Mouse (Mus musculus): ENCODE results near the gene Hist1h1b. TPM values are rescaled to one million over a fixed set of nuclear protein-coding genes. Genes with fewer than 3 reads are reported as not detected.
"Not testable (repeated sequence)": the region's sequence is repeated elsewhere in the genome, so short reads cannot be mapped to it uniquely, and the experiment has no call there.

The Hist1h1b gene
- polyA plus RNA-seq, 1 experiment from 2014 or later, result 14.9 TPM

DNA sequence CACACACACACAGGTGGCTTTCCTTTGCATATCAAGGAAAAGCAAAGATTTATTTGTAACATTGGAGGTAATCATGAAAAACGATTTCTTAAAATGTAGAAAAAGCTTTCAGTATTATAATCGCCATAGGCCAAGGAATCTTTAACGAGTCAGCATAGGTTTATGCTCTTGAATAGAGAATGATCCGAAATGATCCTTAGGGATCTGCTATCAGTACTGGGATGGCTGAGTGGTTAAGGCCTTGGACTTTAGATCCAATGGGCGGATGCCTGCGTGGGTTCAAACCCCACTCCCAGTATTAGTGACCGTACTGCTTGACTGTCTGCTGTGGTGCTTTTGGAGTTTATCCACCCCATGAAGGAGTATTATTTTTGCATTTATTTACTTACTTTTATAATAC, 15.2 kb upstream of the Hist1h1b start:
- 92% methylated on average over 7 of the region's 7 CpGs for WGBS
- no peaks in the 10 kb centered on the region for H3K9me3 ChIP-seq (ENCODE audit: control insufficient read depth, low read length)
- no peaks in the 10 kb centered on the region for H3K36me3 ChIP-seq (ENCODE audit: control insufficient read depth, insufficient read depth, low read length)
- no peaks in the 10 kb centered on the region for H3K27me3 ChIP-seq (replicated peaks; ENCODE audit: control insufficient read depth, insufficient read depth, low read length)
- H3K4me1 ChIP-seq (ENCODE audit: control insufficient read depth, insufficient read depth, low read length), result peaks cover under 1% of the 10 kb centered on the region; the same call in 1 of the 2 replicates
- no peak overlapping the region for H3K27ac ChIP-seq (ENCODE audit: low read length)
- no peak overlapping the region for H3K4me3 ChIP-seq (ENCODE audit: low read length)
- no peak for ATAC-seq
- H3K9ac ChIP-seq (ENCODE audit: low read depth, low read length), result no peak overlapping the region
- no peak overlapping the region for H3K4me2 ChIP-seq (ENCODE audit: low read depth, low read length)

GRCm38 (mm10) chr13:21790601-21791283, 10.3 kb upstream of the Hist1h1b start:
- peak overlapping the region; percentile 68 for H3K9ac ChIP-seq (ENCODE audit: low read depth, low read length)
- no peaks in the 10 kb centered on the region for H3K27me3 ChIP-seq (replicated peaks; ENCODE audit: control insufficient read depth, insufficient read depth, low read length)
- WGBS, result 8% methylated on average over 17 of the region's 18 CpGs
- peaks cover 11% of the 10 kb centered on the region for H3K4me1 ChIP-seq (ENCODE audit: control insufficient read depth, insufficient read depth, low read length)
- H3K27ac ChIP-seq (ENCODE audit: low read length), result peak overlapping the region; percentile 56
- H3K36me3 ChIP-seq (ENCODE audit: control insufficient read depth, insufficient read depth, low read length), result no peaks in the 10 kb centered on the region
- H3K4me3 ChIP-seq (ENCODE audit: low read length), result peak overlapping the region; percentile 36
- H3K4me2 ChIP-seq (ENCODE audit: low read depth, low read length), result peak overlapping the region; percentile 62
- ATAC-seq, result 0 out of 2 replicates have a peak, but pooled peaks have one; percentile 4
- no peaks in the 10 kb centered on the region for H3K9me3 ChIP-seq (ENCODE audit: control insufficient read depth, low read length)

DNA sequence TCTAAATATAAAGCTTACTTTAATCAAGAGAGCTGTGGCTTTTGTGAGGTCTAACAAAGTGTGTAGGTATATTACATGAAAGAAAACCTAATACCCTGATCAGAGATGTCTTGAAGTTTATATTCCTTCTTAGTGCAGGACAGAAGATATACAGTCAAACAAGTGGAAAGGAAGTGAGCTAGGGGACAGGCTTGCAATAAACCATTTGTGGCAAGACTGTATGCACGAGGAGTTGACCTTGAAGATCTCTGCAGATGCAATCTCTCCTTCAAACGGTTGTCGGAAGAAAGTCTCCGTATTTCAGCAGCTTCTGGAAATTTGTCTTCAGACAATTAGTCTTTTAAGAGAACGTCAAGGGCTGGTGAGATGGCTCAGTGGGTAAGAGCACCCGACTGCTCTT, 9.5 kb upstream of the Hist1h1b start:
- Histone ChIP-seq H3K9ac (ENCODE audit: low read depth, low read length) (no peak overlapping the region), H3K9me3 (ENCODE audit: control insufficient read depth, low read length) (no peaks in the 10 kb centered on the region), H3K4me1 (ENCODE audit: control insufficient read depth, insufficient read depth, low read length) (peaks cover 12% of the 10 kb centered on the region), H3K4me3 (ENCODE audit: low read length) (no peak overlapping the region), H3K4me2 (ENCODE audit: low read depth, low read length) (no peak overlapping the region), H3K27me3 (replicated peaks; ENCODE audit: control insufficient read depth, insufficient read depth, low read length) (no peaks in the 10 kb centered on the region), H3K27ac (ENCODE audit: low read length) (no peak overlapping the region), H3K36me3 (ENCODE audit: control insufficient read depth, insufficient read depth, low read length) (no peaks in the 10 kb centered on the region)
- no peak for ATAC-seq
- WGBS, result 47% methylated on average over 6 of the region's 6 CpGs

DNA sequence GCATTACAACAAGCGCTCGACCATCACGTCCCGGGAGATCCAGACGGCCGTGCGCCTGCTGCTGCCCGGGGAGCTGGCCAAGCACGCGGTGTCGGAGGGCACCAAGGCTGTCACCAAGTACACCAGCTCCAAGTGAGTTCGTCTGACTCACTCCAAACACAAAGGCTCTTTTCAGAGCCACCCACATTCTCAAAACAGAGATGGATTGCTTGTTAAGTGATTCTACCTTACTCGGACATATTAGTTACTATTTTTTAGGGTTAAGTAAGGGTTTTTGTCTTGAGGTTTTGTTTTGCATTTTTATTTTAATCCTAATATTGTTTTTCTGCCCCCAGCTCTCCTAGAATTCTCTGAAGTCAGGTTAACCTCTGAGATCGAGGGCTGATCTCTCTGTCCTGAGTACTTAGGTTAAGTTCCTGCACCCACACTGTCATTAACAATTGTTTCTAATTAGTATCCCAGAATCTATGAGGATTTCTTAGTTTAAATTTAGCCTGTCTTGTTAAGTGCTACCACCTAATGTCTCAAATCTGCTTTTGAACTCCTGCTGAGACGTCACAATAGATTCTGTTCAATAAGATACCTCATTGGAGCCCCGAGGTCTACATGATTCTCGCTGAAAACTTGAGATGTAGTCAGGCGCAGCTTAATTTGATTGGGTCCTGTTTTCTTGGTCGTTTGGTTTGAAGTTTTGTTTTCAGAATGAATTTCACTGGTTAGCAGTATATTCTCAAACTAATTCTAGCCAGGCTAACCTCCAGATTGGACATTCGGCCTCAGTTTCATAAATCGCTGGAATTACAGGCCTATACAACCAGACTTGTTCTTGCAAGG, 7.6 kb upstream of the Hist1h1b start:
- Histone ChIP-seq H3K27me3 (replicated peaks; ENCODE audit: control insufficient read depth, insufficient read depth, low read length) (no peaks in the 10 kb centered on the region), H3K9ac (ENCODE audit: low read depth, low read length) (peak overlapping the region; percentile 57; the same call in 1 of the 2 replicates), H3K9me3 (ENCODE audit: control insufficient read depth, low read length) (no peaks in the 10 kb centered on the region), H3K27ac (ENCODE audit: low read length) (peak overlapping the region; percentile 33), H3K4me2 (ENCODE audit: low read depth, low read length) (peak overlapping the region; percentile 43), H3K4me1 (ENCODE audit: control insufficient read depth, insufficient read depth, low read length) (peaks cover 20% of the 10 kb centered on the region), H3K36me3 (ENCODE audit: control insufficient read depth, insufficient read depth, low read length) (no peaks in the 10 kb centered on the region), H3K4me3 (ENCODE audit: low read length) (peak overlapping the region; percentile 16; the same call in 1 of the 2 replicates)
- ATAC-seq, result no peak; the same call in 1 of the 2 replicates
- 28% methylated on average over 13 of the region's 21 CpGs for WGBS

DNA sequence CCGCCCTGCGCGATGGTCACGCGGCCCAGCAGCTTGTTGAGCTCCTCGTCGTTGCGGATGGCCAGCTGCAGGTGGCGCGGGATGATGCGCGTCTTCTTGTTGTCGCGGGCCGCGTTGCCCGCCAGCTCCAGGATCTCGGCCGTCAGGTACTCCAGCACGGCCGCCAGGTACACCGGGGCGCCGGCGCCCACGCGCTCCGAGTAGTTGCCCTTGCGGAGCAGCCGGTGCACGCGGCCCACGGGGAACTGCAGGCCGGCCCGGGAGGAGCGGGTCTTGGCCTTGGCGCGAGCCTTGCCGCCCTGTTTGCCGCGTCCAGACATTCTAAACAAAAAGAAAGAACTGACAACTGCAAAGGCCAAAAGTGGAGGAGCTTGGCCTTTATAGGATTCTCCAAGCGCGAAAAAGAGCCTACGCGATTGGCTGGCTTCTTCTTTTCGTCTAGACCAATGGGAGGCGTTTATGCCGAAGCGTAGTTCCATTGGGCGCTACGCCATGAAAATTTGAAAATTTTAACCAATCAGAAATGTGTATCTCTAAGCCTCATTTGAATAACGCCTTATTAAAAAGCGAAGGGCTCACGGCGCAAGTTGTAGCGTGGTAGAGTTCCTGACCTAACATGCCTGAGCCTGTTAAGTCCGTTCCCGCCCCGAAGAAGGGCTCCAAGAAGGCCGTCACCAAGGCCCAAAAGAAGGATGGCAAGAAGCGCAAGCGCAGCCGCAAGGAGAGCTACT, 6.6 kb upstream of the Hist1h1b start, which contains the start of the genes Hist1h2an and Hist1h2bp:
TSS of gene Hist1h2an (minus strand) at position 320 of the 731 bp plus-strand sequence.
TSS of gene Hist1h2bp (plus strand) at position 563 of the 731 bp plus-strand sequence.
- H3K9me3 ChIP-seq (ENCODE audit: control insufficient read depth, low read length); H3K27me3 ChIP-seq (replicated peaks; ENCODE audit: control insufficient read depth, insufficient read depth, low read length); H3K36me3 ChIP-seq (ENCODE audit: control insufficient read depth, insufficient read depth, low read length): not testable (repeated sequence)
- Histone ChIP-seq H3K4me3 (ENCODE audit: low read length) (peak within 1 kb of the TSS; percentile 36), H3K9ac (ENCODE audit: low read depth, low read length) (peak within 1 kb of the TSS; percentile 58; the same call in 1 of the 2 replicates), H3K4me2 (ENCODE audit: low read depth, low read length) (peak within 1 kb of the TSS; percentile 50), H3K4me1 (ENCODE audit: control insufficient read depth, insufficient read depth, low read length) (peaks cover 23% of the 10 kb centered on the region), H3K27ac (ENCODE audit: low read length) (peak within 1 kb of the TSS; percentile 73)
- ATAC-seq, result peak; percentile 92
- WGBS, result 0% methylated on average over 34 of the region's 63 CpGs

GRCm38 (mm10) chr13:21786189-21786898, 5.9 kb upstream of the Hist1h1b start:
- Histone ChIP-seq H3K4me1 (ENCODE audit: control insufficient read depth, insufficient read depth, low read length) (peaks cover 23% of the 10 kb centered on the region), H3K9ac (ENCODE audit: low read depth, low read length) (peak overlapping the region; percentile 58; the same call in 1 of the 2 replicates), H3K4me3 (ENCODE audit: low read length) (peak overlapping the region; percentile 36), H3K27me3 (replicated peaks; ENCODE audit: control insufficient read depth, insufficient read depth, low read length) (no peaks in the 10 kb centered on the region), H3K4me2 (ENCODE audit: low read depth, low read length) (peak overlapping the region; percentile 50), H3K27ac (ENCODE audit: low read length) (peak overlapping the region; percentile 68), H3K36me3 (ENCODE audit: control insufficient read depth, insufficient read depth, low read length) (no peaks in the 10 kb centered on the region), H3K9me3 (ENCODE audit: control insufficient read depth, low read length) (no peaks in the 10 kb centered on the region)
- no peak for ATAC-seq
- WGBS, result 5% methylated on average over 8 of the region's 8 CpGs

DNA sequence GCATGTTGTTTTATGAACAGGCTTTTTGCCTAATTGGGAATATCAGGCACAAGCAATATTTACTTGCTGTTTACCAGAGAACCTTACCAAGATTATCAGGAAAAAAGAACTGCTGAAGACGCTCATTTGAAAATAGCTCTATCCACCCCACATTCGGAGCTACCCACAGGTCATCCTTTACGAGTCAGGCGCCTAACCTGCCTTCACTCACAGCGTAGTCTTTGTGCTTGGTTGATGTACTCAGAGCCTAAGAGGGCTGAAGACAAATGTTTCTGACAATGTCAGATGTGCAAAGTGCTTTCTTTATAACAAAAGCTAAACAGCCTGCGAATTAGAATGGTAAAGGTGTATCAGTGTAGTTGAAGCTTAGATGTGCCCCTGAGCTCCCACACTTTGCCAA, 3.9 kb upstream of the Hist1h1b start:
- Histone ChIP-seq H3K4me2 (ENCODE audit: low read depth, low read length) (peak overlapping the region; percentile 58), H3K9ac (ENCODE audit: low read depth, low read length) (peak overlapping the region; percentile 41; the same call in 1 of the 2 replicates), H3K27ac (ENCODE audit: low read length) (peak overlapping the region; percentile 83), H3K4me3 (ENCODE audit: low read length) (no peak overlapping the region), H3K4me1 (ENCODE audit: control insufficient read depth, insufficient read depth, low read length) (peaks cover 20% of the 10 kb centered on the region), H3K27me3 (replicated peaks; ENCODE audit: control insufficient read depth, insufficient read depth, low read length) (no peaks in the 10 kb centered on the region), H3K9me3 (ENCODE audit: control insufficient read depth, low read length) (no peaks in the 10 kb centered on the region), H3K36me3 (ENCODE audit: control insufficient read depth, insufficient read depth, low read length) (no peaks in the 10 kb centered on the region)
- ATAC-seq, result no peak
- WGBS, result 27% methylated on average over 6 of the region's 6 CpGs

- Histone ChIP-seq H3K4me3 (ENCODE audit: low read length) (peak overlapping the region; percentile 36), H3K4me1 (ENCODE audit: control insufficient read depth, insufficient read depth, low read length) (peaks cover 20% of the 10 kb centered on the region), H3K27ac (ENCODE audit: low read length) (peak overlapping the region; percentile 83), H3K9ac (ENCODE audit: low read depth, low read length) (peak overlapping the region; percentile 41), H3K36me3 (ENCODE audit: control insufficient read depth, insufficient read depth, low read length) (no peaks in the 10 kb centered on the region), H3K4me2 (ENCODE audit: low read depth, low read length) (peak overlapping the region; percentile 58), H3K9me3 (ENCODE audit: control insufficient read depth, low read length) (no peaks in the 10 kb centered on the region), H3K27me3 (replicated peaks; ENCODE audit: control insufficient read depth, insufficient read depth, low read length) (no peaks in the 10 kb centered on the region)
- 1% methylated on average over 9 of the region's 9 CpGs for WGBS
- no peak for ATAC-seq
Observed at GRCm38 (mm10) chr13:21783734-21784161, 3.3 kb upstream of the Hist1h1b start.
